Mouse (Mus musculus): Measurements from ENCODE around the gene Mast1. TPM values are rescaled to one million over a fixed set of nuclear protein-coding genes. Genes with fewer than 3 reads are reported as not detected.

Gene Mast1
- total RNA-seq, 2 experiments from 2014 or later = 0.07 TPM; not detected in 1

DNA sequence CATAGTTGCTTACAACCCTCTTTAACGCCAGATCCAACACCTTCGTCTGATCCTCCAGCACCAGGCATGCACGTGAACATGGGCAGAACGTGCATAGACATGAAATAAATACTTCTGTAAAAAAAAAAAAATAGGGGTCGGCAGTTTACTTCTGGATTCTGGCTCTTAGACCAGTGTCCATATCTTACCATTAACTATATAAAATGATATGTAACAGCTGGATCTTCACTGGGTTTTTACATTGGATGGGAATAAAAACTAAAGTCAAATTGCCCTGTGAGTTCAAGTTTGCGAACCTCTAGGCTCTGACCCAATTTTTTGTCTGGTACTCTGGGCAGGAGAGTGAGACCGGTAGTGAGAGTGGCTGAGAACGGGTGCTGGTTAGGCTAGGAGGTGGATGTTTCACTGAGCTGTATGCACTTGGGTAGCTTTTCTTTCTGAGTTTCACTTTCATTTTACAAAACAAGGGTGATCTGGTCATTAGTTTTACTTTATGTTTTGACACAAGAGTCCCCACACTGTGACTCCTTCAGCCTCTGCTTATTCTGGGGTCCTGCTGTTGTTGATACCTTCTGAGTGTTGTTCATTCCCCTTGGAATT lies 37.5 kb upstream of the Mast1 start:
- DNase-seq = no peak
- intact Hi-C loops (cut with DNase I) = loop anchor here (1.0 to 5.0 kb wide), 3 partner anchors 16 to 312 kb away; partner anchors contain the start of genes Asna1, Hook2 and Ier2

DNA sequence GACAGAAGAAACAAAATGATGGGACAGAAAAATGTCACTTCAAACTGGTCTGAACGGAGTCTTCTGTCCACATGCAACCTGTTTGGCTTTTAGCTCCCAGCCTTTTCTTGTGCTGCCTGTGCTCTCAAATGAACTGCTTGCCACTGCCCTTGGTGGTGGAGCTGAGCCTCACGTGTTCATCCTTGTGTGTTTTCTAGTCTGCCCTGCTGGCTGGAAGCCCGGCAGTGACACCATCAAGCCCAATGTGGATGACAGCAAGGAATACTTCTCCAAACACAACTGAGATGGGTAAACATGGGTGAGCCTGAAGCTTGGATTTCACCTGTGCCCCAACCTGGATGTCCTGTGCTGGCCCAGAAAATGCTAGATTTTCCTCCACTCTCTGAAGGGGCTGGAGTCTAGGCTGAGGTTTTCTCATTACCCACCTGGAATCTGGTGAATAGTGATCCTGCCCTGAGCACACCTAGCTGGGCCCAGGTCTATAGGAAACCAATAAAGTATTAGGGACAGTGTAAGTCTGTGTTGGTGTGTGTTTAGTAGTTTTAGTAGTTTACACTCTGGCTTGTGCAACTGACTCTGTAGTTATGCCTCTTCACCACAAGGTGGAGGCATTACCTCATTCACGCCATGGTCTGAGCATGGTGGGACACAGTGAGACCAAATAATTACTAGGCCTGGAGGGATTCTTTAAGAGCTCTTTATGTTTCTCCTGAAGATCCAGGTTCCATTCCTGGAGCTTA lies 36.8 kb upstream of the Mast1 start:
- intact Hi-C loops (cut with DNase I) = loop anchor here (1.0 to 2.0 kb wide), 2 partner anchors 16 to 51 kb away; partner anchors contain the start of genes Asna1 and Hook2
- DNase-seq = peak; percentile 78 to 82

DNA sequence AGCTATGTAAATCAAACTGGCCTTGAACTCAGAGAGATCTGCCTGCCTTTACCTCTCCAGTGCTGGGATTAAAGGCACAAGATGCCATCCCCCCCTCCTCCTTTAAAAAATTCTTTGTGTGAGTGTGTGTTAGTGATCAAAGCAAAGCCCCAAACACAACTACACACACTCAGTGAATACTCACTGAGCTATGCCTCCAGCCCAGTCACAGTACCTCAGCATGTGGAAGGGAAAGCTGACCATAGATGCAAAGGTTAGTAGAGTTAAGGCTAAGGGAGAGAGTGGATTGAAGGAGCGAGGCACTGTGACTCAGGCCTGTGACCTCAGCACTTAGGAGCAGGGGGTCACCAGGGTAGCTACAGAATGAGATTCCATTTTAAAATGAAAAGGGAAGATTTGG lies 35.9 kb upstream of the Mast1 start:
- intact Hi-C loops (cut with DNase I) = no loop called here
- no peak for DNase-seq

DNA sequence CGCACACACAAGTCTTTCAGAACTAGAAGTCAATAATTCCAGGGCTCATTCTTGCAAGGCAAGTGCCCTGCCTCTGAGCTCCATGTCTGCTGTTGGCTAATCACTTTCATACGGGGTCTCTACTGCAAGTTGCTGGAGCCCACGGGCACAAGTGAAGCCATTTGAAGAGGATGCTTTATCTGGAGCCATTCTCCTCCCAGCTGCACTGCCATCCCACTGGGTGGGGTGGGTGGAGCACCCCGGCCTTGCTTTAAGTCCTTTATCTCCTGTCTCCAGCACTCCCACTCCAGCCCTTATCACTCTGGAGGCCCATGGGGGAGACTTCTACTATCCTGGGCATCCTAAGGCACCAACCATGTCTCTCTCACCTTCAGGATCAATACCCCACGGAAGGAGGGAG lies 33.8 kb upstream of the Mast1 start:
- intact Hi-C loops (cut with DNase I) = no loop called here
- DNase-seq = no peak

DNA sequence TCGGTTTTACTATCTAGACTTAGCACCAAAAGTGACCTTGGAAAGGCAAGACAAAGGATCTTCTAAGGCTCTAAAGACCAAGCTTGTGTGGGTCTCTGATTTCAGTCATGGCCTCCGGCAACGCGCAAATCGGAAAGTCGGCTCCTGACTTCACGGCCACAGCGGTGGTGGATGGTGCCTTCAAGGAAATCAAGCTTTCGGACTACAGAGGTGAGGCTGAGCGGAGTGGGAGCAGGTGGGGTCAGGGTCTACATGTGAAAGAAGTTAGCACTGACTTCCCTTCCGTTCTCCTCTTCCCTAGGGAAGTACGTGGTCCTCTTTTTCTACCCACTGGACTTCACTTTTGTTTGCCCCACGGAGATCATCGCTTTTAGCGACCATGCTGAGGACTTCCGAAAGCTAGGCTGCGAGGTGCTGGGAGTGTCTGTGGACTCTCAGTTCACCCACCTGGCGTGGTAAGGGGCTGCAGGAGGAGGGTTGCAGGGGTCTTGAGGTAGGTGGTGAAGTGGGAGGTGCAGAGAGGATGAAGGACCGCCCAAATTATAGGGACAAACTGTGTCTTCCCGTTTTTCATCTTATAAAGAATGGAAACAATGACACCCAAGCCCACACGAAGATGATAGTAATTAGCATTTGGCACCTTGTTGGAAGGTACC lies 33.1 kb upstream of the Mast1 start:
- no peak for DNase-seq
- intact Hi-C loops (cut with DNase I) = no loop called here

DNA sequence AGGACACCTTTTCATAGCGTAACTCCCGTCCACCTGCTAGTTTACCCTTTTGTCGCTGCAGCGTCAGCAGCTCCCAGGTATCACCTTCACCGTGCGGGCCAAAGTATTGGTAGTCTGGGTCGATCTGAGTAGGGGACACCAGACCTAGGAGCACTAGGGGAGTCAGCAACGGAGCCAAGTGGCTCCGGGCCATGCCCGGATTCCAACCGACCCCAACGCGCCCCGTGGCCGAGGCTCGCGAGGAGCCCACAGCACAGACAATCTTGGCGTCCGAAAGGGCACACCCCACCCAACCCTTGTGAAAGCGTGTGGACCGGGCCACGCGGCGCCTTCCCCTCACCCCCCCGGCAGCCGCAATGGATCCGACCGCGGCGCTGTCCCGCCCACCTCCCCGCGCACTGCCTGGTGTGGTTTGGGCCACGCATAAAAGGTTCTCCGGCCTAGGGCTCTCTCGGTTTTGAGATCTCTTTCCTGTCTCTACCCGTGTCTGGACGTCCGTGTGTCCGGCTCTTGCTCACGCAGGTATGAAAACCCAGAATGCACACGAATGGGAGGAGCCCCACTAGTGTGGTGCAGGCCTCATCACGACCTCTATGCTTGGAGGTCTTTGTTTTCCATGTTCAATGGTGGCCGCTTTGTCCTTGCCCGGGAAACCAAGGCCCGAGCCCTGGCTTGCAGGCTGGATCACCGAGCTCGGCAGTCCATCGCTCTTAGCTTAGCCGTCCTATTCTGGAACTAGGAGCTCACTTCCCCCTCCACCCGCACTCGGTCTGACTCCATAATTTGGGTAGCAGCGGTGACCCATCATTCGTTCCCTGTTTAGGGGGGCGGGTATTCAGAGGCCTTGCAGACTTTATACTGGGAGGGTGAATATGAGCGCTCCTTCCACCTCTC lies 32.3 kb upstream of the Mast1 start, which contains the start of the genes Gm49661, Prdx2 and Rnaseh2a:
TSS of gene Gm49661 (minus strand) at position 193 of the 894 bp plus-strand sequence.
TSS of gene Prdx2 (plus strand) at position 347 of the 894 bp plus-strand sequence.
TSS of gene Rnaseh2a (minus strand) at position 527 of the 894 bp plus-strand sequence.
- DNase-seq = peak; percentile 84 to 85
- intact Hi-C loops (cut with DNase I) = no loop called here

DNA sequence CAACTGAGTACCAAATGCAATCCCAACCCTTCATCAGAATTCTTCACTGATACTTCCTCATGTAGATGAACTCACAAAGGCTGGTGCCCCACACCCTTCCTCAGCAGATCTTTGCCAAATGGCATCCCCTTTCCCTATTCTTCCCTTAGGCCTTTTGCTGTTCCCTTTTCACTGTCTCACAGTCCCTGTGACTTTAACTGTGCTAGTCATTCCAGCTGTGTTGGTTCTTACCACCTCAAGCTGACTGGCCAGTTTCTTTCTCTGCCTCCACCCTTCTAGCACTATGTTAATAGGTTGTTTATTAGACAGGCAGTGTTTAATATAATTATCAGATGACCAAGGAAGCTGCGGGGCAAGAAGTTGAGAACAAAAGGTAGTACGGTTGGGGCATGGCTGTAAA lies 31.5 kb upstream of the Mast1 start:
- DNase-seq = no peak
- intact Hi-C loops (cut with DNase I) = no loop called here

DNA sequence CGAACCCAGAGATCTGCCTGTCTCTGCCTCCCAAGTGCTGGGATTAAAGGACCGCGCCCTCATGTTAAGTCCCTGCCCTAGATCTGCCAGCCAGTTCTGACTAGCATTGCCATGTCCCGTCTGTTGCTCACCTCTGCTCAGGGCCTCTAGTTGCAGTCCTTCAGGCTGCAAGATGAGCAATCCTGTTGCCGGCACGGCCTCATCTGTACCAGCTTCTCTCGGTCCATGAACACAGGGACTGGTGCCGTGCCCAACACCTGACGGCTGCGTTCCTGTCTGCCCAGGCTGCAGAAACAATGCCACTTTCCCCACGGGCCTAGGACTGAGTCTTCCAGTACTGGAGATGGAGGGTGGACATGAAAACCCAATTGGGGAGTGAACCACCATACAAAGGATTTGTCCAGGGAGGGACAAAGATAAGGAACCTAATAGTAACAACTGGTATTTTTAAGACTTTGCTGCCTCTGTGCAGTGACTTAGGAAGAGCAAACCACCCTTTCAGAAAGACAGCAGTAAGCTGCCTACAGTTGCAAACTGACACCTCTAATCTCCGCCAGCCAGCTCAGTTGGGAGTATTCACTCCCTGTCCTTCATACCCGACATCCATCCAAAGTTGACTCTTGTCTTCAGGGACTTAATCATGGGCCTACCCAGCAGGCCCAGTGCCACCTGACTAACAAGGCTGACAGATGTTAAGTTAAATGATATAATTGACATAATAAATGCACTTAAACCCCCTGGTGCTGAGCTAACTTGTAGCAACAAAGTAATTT lies 30.6 kb upstream of the Mast1 start:
- intact Hi-C loops (cut with DNase I) = no loop called here
- DNase-seq = no peak

DNA sequence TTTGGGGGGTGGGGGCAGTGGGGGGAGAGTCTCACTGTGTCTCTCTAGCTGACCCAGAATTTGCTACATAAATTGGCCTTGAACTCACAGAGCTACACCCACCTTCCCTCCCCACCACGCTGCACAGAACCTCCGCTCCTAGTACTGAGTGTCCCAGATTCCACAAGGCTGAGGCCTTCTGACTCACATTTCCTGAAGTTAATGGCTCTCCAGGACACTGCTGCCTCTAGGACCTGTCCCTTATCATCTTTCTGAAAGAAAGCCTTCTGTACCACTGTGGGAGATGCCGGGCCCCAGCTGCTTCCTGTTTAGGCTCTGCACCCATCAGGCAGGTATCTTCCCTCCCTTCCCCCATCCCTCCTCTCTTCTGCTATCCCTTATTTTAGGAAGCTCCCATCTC lies 29.4 kb upstream of the Mast1 start:
- DNase-seq = no peak
- intact Hi-C loops (cut with DNase I) = no loop called here

DNA sequence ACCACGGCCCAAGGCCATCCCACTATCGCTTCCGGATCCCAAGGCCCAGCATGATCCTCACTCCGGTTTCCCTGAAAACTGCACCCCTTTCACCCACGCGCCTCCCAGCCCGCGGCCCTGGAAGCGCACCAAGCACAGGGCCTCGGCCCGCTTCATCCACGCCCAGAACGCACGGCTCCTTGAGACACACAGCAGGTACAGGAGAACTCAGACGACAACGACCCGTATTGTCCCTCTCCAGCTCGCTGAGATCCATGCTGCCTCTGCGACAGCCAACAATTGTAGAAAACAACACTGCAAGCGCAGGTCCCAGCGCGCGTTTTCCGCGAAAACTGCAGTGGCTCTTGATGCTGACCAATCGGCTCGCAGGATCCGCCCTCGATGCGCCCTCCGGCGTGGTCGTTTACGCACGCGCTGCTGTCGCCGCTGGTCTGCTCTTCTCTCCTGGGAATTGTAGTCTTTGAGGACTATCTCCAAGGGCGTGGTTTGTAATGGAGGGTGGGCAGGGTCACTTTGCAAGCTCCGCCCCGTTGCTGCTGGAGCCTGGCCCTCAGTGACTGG lies 28.7 kb upstream of the Mast1 start:
- intact Hi-C loops (cut with DNase I) = no loop called here
- peak; percentile 95 for DNase-seq

DNA sequence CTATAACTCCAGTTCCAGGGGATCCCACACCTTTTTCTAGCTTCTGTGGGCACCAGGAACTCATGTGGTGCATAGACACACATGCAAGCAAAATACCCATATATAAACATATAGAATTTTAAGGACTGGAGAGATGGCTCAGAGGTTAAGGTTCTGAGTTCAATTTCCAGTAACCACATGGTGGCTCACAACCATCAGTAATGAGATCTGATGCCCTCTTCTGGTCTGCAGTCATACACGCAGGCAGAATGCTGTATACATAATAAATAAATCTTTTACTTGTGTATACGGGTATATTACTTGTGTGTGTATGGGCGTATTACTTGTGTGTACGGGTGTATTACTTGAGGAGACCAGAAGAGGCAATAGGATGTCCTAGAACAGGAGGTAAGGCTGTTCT lies 26.8 kb upstream of the Mast1 start:
- intact Hi-C loops (cut with DNase I) = no loop called here
- no peak for DNase-seq

DNA sequence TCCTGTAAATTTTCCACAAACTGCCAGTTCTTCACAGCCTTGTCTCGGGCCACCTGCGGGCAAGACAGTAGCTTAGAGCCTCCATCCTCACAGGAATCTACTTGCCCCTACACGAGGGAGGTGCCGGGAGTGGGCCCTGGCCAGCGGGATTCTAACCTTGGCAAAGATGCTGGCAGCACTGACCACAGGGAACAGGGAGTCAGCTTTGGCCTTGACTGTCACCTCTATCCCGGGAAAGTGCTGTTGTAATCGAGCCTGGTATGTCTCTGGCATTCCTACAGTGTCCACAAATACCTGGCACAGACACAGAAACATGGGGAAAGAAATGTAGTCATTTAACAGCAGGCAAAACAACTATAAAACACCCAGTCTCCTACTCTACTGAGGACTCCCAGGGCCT lies 22.7 kb upstream of the Mast1 start:
- peak; percentile 63 to 65 for DNase-seq
- intact Hi-C loops (cut with DNase I) = loop anchor here (5.0 kb wide), 1 partner anchor 37 kb away; no protein-coding TSS in a partner anchor

DNA sequence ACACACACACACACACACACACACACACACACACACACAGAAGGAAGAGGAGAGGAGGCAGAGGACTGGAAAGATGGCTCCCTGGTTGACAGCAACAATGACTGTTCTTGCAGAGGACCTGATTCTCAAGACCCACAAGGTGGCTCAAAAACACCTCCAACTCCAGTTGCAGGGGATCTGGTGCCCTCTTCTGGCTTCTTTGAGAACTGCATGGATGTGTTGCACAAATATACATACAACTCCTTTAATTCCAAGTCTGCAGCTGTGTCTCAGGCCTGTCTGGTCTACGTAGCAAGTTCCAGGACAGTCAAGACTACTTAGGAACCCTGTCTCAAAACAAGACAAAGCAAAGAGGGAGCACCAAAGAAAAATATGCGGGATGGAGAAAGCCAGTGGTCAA lies 19.6 kb upstream of the Mast1 start:
- DNase-seq = peak; percentile 51 to 81
- intact Hi-C loops (cut with DNase I) = loop anchor here (5.0 kb wide), 1 partner anchor 41 kb away; no protein-coding TSS in a partner anchor

DNA sequence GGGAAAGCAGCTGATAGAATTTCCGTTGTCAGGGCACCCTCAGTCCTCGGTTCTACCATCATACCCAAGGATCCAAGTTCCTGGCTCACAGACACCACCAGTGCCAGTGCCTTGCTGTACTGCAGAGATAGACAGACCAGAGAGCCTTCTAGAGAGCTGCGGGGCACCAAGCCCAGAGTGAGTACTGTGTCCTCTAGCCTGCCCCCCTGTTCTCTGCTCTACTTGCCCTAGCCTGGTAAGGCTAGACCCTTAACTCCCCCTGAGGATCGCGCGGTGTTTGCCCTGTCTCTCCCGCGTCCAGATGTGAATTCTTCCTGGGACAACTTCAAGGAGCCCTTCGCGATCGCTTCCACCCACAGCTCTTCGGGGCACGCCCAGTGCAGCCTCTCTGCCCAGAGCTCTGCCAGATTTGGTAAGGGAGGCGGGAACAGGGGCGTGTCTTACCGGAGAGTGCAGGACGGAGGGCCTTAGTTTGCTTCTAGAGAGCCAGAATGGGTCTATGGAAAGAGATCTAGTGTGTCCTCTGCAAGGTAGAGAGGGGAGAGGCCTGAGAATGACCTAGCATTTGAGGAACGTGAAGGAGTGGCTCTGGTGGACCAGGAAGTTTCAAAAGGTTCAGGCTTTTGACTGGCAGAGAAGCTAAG lies 15.6 kb upstream of the Mast1 start:
- intact Hi-C loops (cut with DNase I) = no loop called here
- DNase-seq = peak; percentile 35 to 56

DNA sequence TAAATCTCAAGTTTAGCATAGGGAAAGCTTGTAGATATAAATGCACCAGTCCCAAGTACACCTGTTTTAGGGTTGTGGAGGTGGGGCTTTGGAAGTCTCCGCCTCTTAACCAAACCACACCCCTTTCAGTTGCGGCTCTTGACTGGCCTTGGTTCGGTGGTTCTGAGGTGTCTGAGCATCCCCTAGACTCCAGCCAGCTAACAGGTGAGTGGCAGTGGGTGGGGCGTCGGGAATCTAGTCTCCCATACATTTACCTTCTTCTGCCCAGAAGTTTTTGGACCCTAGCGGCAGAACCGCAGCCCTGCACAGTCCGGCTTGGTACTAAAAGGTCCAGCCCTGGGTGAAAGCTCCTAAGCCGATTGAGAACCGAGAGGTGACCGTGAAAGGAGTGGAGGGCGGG lies 12.6 kb upstream of the Mast1 start:
- intact Hi-C loops (cut with DNase I) = no loop called here
- no peak for DNase-seq

DNA sequence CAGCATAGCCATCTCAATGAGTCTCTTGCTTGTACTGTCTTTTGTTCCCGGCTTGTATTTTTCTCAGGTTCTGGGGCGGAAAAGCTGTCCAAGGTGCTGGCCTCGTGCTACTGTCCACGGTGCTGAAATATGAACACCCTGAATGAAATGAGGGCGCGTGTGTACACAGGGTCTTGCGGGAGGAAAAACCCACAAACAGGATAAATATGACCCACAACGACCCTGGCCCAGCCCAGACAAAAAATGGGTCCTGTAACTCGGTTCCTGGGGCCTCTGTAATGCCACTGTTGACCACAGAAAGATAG lies 10.0 kb upstream of the Mast1 start:
- peak; percentile 61 to 73 for DNase-seq
- intact Hi-C loops (cut with DNase I) = no loop called here

DNA sequence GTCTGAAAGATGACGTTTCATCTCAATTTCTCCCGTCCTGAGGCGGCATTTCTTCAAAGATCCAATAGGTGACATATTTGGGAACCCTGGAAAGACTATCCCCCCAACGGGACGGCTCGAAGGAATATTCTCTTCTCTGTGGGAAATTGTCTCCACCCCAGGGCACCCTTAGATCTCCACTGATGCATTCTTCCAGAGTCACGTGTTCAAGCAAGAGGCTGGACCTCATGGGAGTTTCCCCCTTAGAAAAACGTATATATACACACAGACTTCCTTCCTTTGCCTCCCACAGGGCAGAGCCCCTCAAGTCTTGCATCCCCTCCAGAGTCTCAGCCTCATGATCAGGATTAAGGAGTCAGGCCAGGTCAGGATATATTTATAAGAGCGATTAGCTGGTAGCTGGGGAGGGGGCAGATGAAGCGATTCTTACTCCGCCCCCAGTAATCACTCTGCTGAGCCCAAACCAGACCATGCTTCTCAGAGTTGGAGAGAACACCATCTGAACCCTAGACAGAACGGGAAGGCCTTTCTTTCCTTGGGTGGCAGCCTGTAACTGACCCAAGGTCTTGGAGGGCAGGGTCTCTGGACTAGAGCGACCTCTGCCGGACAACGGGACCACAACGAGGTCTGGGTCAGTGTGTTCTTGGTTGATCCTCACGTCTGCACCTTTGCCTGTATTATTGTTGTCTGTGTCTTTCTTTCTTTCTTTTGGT lies 9.5 kb upstream of the Mast1 start, which contains the start of gene Rtbdn:
TSS of gene Rtbdn (plus strand) at position 464 of the 713 bp plus-strand sequence.
- no peak for DNase-seq
- intact Hi-C loops (cut with DNase I) = no loop called here
